Mouse (Mus musculus) myocyte (in vitro differentiated cells): Measurements from ENCODE around the gene Gpatch11. TPM values are rescaled to one million over a fixed set of nuclear protein-coding genes. Genes with fewer than 3 reads are reported as not detected.

Source experiments
- H3K27me3 ChIP-seq: one replicate; pipeline ENCODE4 v1.6.1; 2011; ENCODE audit not compliant: control insufficient read depth, insufficient read depth, insufficient read length
- H3K36me3 ChIP-seq: one replicate; pipeline ENCODE4 v1.6.1; 2011; ENCODE audit not compliant: control insufficient read depth, insufficient read depth
- H3K4me2 ChIP-seq: one replicate; pipeline ENCODE4 v1.6.1; 2011; ENCODE audit warnings: low read depth, control low read depth
- H3K4me3 ChIP-seq: one replicate; pipeline ENCODE4 v1.5.1; 2011; ENCODE audit warnings: mild to moderate bottlenecking, control low read depth, moderate library complexity
- H3K79me2 ChIP-seq: one replicate; pipeline ENCODE4 v1.6.1; 2011; ENCODE audit not compliant: control insufficient read depth, insufficient read depth
- H3ac ChIP-seq: one replicate; pipeline ENCODE4 v1.6.1; 2011; ENCODE audit not compliant: control insufficient read depth, insufficient read length
- CEBPB ChIP-seq: IDR thresholded peaks from 2 replicates; pipeline ENCODE4 v1.6.1; 2011; ENCODE audit warnings: mild to moderate bottlenecking, moderate library complexity; ENCODE audit not compliant: poor library complexity, insufficient read depth, severe bottlenecking
- E2F4 ChIP-seq: IDR thresholded peaks from one replicate; pipeline ENCODE4 v1.6.1; 2011; ENCODE audit warnings: mild to moderate bottlenecking, control low read depth, moderate library complexity; ENCODE audit not compliant: insufficient read depth
- MAX ChIP-seq: IDR thresholded peaks from one replicate; pipeline ENCODE4 v1.6.1; 2011; ENCODE audit warnings: low read depth, mild to moderate bottlenecking, control low read depth
- MYOD1 ChIP-seq, 3 experiments: IDR thresholded peaks; one replicate each; pipeline ENCODE4 v1.6.1; 2011; ENCODE audit warnings: control low read depth in 2 of 3, low read depth in 2 of 3, mild to moderate bottlenecking in 2 of 3, moderate library complexity in 1 of 3; ENCODE audit not compliant: insufficient read length in 2 of 3, control insufficient read depth in 1 of 3
- MYOG ChIP-seq, 3 experiments: IDR thresholded peaks; one replicate each; pipeline ENCODE4 v1.6.1; 2011; ENCODE audit warnings: control low read depth in 2 of 3, low read depth in 2 of 3, mild to moderate bottlenecking in 2 of 3; ENCODE audit not compliant: insufficient read length in 2 of 3, control insufficient read depth in 1 of 3, insufficient read depth in 1 of 3
- POLR2A ChIP-seq: IDR thresholded peaks from one replicate; pipeline ENCODE4 v1.6.1; 2011; ENCODE audit warnings: low read depth, mild to moderate bottlenecking, control low read depth, moderate library complexity; ENCODE audit not compliant: insufficient read length
- POLR2AphosphoS2 ChIP-seq: IDR thresholded peaks from one replicate; pipeline ENCODE4 v1.6.1; 2011; ENCODE audit warnings: low read depth, control low read depth; ENCODE audit not compliant: insufficient read length
- REST ChIP-seq: IDR thresholded peaks from one replicate; pipeline ENCODE4 v1.6.1; 2011; ENCODE audit warnings: mild to moderate bottlenecking, control low read depth, moderate library complexity; ENCODE audit not compliant: insufficient read depth, insufficient read length
- SRF ChIP-seq: IDR thresholded peaks from one replicate; pipeline ENCODE4 v1.6.1; 2011; ENCODE audit warnings: low read depth; ENCODE audit not compliant: control insufficient read depth, insufficient read length
- TCF12 ChIP-seq: IDR thresholded peaks from one replicate; pipeline ENCODE4 v1.6.1; 2011; ENCODE audit warnings: mild to moderate bottlenecking, control low read depth; ENCODE audit not compliant: poor library complexity, insufficient read depth, severe bottlenecking
- TCF3 ChIP-seq: IDR thresholded peaks from one replicate; pipeline ENCODE4 v1.6.1; 2011; ENCODE audit warnings: low read depth, control low read depth; ENCODE audit not compliant: insufficient read length
- USF1 ChIP-seq: IDR thresholded peaks from one replicate; pipeline ENCODE4 v1.6.1; 2011; ENCODE audit warnings: low read depth, mild to moderate bottlenecking, control low read depth, moderate library complexity
- polyA plus RNA-seq: library from polyadenylated mRNA; unstranded; fragments of >200 nt; fragmentation: generic; extraction: Trizol; gene quantifications from one replicate; pipeline ENCODE4 v1.2.1, GENCODE M21; 2012; ENCODE audit warnings: missing spikeins

The Gpatch11 gene
- polyA plus RNA-seq, 1 experiment = 16.6 TPM

DNA sequence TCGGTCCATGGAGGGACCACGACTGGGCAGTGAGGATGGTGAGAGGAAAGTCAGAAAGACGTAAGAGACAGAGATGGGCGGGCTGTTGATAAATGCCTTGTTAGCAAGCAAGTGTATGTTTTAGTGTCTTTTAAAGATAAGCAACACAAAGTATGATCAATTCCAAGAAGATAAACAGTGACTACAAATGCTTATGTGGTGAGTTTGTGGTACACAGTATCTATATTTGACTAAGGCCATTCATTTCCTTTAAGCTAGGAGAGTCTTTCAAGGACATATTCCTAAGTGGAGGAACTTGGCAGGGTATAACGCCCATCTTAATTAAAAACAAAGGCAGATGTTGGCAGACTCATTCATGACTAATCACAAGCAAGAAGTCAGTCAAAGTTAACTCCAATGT is 41.0 kb upstream of the Gpatch11 start:
- H3K36me3 ChIP-seq = peaks cover 25% of the 10 kb centered on the region
- H3ac ChIP-seq = no peak overlapping the region

DNA sequence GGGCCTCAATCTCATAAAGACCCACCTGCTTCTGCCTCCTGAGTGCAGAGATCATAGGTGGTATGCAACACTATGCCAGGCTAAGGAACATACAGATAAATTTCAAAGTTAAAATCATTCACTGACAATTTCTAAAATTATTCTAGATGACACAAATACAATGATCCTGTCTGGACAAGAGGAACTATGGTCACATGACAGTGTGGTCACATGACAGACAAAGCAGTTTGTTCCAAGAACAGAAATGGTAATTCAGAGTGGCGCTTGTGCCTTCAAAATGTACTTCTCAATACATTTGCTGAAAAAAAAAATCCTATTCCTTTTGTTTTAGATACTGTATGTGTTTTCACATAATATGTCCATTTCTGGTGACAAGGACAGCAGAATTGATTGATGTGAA is 38.1 kb upstream of the Gpatch11 start:
- H3ac ChIP-seq = no peak overlapping the region
- no peaks in the 10 kb centered on the region for H3K79me2 ChIP-seq
- no peak overlapping the region for H3K4me3 ChIP-seq
- no peaks in the 10 kb centered on the region for H3K27me3 ChIP-seq
- no peak overlapping the region for H3K4me2 ChIP-seq
- H3K36me3 ChIP-seq = peaks cover 49% of the 10 kb centered on the region
- TF ChIP-seq USF1 (no peak), MAX (no peak), POLR2AphosphoS2 (no peak), TCF3 (no peak), MYOG (IDR thresholded peaks at IDR 0.05; ENCODE audit: control insufficient read depth in 1 of 3, insufficient read depth in 1 of 3, insufficient read length in 2 of 3, low read depth in 2 of 3) (no peak), SRF (no peak), POLR2A (no peak), CEBPB (no peak), E2F4 (no peak), MYOD1 (IDR thresholded peaks at IDR 0.05; ENCODE audit: control insufficient read depth in 1 of 3, insufficient read length in 2 of 3, low read depth in 2 of 3) (no peak), TCF12 (no peak), REST (no peak)

More for the DNA sequence above, 41.0 kb upstream of the Gpatch11 start:
- Histone ChIP-seq H3K4me2 (no peak overlapping the region), H3K79me2 (no peaks in the 10 kb centered on the region), H3K27me3 (no peaks in the 10 kb centered on the region), H3K4me3 (no peak overlapping the region)
- TF ChIP-seq E2F4 = no peak
- no peak for TF ChIP-seq TCF3
- no peak for TF ChIP-seq POLR2A
- no peak for TF ChIP-seq REST
- TF ChIP-seq MYOD1 (IDR thresholded peaks at IDR 0.05; ENCODE audit: control insufficient read depth in 1 of 3, insufficient read length in 2 of 3, low read depth in 2 of 3) = no peak
- TF ChIP-seq USF1 = no peak
- TF ChIP-seq MAX = no peak
- TF ChIP-seq CEBPB = no peak
- TF ChIP-seq MYOG (IDR thresholded peaks at IDR 0.05; ENCODE audit: control insufficient read depth in 1 of 3, insufficient read depth in 1 of 3, insufficient read length in 2 of 3, low read depth in 2 of 3) = no peak
- TF ChIP-seq POLR2AphosphoS2 = no peak
- TF ChIP-seq TCF12 = no peak
- TF ChIP-seq SRF = no peak

DNA sequence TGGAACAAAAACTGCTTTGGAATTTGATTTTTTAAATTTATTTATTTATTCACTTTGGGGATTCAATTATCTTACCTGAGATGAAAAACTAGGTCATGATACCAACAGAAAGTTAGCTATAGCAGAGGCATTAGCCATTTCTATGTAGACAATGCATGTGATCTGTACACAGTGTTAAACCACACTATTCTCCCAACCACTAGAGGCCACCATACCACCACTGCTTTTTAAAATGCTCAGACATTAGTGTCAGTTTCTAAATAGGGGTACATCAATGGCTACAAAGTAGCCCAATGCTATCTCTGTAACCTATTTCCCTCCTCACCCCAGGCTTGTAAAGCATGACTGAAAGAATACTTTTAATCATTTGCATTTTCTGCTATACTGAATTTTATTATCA is 26.3 kb upstream of the Gpatch11 start:
- H3K4me3 ChIP-seq = no peak overlapping the region
- no peak overlapping the region for H3ac ChIP-seq
- no peaks in the 10 kb centered on the region for H3K79me2 ChIP-seq
- no peak overlapping the region for H3K4me2 ChIP-seq
- no peaks in the 10 kb centered on the region for H3K27me3 ChIP-seq
- peaks cover 28% of the 10 kb centered on the region for H3K36me3 ChIP-seq
- TF ChIP-seq SRF = no peak
- no peak for TF ChIP-seq POLR2AphosphoS2
- no peak for TF ChIP-seq CEBPB
- TF ChIP-seq REST = no peak
- TF ChIP-seq POLR2A = no peak
- TF ChIP-seq USF1 = no peak
- no peak for TF ChIP-seq MYOD1 (IDR thresholded peaks at IDR 0.05; ENCODE audit: control insufficient read depth in 1 of 3, insufficient read length in 2 of 3, low read depth in 2 of 3)
- TF ChIP-seq MYOG (IDR thresholded peaks at IDR 0.05; ENCODE audit: control insufficient read depth in 1 of 3, insufficient read depth in 1 of 3, insufficient read length in 2 of 3, low read depth in 2 of 3) = no peak
- no peak for TF ChIP-seq TCF3
- no peak for TF ChIP-seq TCF12
- TF ChIP-seq E2F4 = no peak
- TF ChIP-seq MAX = no peak

DNA sequence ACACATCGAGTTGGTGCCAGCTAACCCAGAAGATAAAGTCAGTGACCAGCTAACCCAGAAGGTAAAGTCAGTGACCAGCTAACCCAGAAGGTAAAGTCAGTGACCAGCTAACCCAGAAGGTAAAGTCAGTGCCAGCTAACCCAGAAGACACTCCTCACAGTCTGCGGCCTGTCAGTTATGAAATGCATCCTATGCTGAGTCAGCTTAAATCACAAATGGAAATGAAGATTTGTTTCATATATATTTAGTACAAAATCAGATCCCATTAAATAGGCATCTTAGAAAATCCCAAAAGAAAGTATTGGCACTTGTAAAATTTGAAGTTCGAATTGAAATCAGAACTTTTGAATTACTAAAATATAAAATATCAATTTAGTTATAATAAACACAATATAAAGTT is 25.8 kb upstream of the Gpatch11 start:
- no peaks in the 10 kb centered on the region for H3K79me2 ChIP-seq
- no peak overlapping the region for H3ac ChIP-seq
- no peaks in the 10 kb centered on the region for H3K27me3 ChIP-seq
- H3K4me2 ChIP-seq = no peak overlapping the region
- TF ChIP-seq MAX = no peak
- TF ChIP-seq TCF12 = no peak
- TF ChIP-seq MYOD1 (IDR thresholded peaks at IDR 0.05; ENCODE audit: control insufficient read depth in 1 of 3, insufficient read length in 2 of 3, low read depth in 2 of 3) = no peak
- no peak for TF ChIP-seq USF1
- H3K36me3 ChIP-seq = peaks cover 27% of the 10 kb centered on the region
- no peak overlapping the region for H3K4me3 ChIP-seq

DNA sequence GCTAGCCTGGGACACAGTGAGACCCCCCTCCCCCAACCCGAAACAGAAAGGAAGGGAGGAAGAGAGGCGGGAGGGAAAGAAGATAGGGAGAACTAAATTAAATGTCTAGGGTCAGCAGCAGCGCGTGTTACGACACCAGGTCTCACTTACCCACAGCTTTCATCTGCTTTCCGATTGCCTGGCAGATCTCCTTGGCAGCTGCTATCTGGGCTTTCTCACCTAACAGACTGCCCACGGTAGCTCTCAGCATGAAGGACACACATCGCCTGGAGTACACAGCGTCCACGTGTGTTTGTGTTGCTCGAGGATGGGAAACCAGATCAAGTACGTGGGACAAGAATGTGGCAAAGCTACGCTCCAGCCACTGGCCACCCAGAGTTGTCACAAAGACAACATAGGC is 11.0 kb upstream of the Gpatch11 start:
- H3K79me2 ChIP-seq = no peaks in the 10 kb centered on the region
- TF ChIP-seq REST (no peak), USF1 (no peak), MAX (no peak), CEBPB (no peak), TCF12 (no peak), SRF (no peak), MYOG (IDR thresholded peaks at IDR 0.05; ENCODE audit: control insufficient read depth in 1 of 3, insufficient read depth in 1 of 3, insufficient read length in 2 of 3, low read depth in 2 of 3) (no peak), MYOD1 (IDR thresholded peaks at IDR 0.05; ENCODE audit: control insufficient read depth in 1 of 3, insufficient read length in 2 of 3, low read depth in 2 of 3) (no peak), POLR2AphosphoS2 (no peak)
- H3ac ChIP-seq = no peak overlapping the region
- H3K27me3 ChIP-seq = no peaks in the 10 kb centered on the region
- peaks cover 40% of the 10 kb centered on the region for H3K36me3 ChIP-seq
- no peak overlapping the region for H3K4me2 ChIP-seq
- H3K4me3 ChIP-seq = no peak overlapping the region
